Mouse (Mus musculus): Measurements from ENCODE around the gene Sppl3.

Gene Sppl3

GRCm38 (mm10) chr5:115032620-115033019, 21.7 kb downstream of the Sppl3 start:
- in situ Hi-C loops (cut with MboI; ENCODE audit: low sequenced_read_pairs) = no loop called here

DNA sequence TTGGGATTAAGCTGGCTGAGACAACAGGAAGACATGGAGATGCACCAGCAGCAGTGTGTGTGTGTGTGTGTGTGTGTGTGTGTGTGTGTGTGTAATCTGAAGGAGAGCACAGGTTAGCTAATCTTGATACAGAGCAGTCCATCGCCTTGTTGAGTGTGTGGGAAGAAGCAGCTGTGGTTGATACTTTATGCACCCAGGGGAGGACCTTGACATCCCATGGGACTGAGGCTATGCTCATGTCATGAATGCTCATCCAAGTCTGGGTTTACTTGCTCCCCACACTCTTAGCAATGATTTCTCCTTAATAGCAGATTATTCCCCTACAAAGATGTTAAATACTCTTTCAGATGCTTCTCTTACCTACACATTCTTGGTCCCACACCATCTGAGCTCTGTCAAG, 24.3 kb downstream of the Sppl3 start:
- in situ Hi-C loops (cut with MboI; ENCODE audit: low sequenced_read_pairs) = no loop called here

DNA sequence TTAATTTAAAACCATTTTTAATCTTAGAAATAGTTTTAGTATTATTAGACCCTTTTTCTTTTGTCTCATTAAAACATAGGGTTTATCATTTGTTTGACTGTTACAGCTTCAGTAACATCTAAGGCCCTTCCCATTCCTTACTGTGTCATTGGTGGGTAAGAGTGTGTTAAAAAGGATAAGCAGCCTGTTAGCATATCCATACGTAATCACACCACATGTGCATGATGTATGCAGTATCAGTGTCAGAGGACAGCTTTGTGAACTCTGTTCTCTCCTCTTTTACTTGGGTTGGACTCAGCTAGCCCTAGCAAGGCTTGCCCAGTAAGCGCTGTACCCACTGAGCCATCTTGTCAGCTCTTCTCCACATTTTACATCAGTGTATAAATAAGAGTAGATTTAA, 26.2 kb downstream of the Sppl3 start:
- in situ Hi-C loops (cut with MboI; ENCODE audit: low sequenced_read_pairs) = no loop called here

GRCm38 (mm10) chr5:115040756-115041155, 29.8 kb downstream of the Sppl3 start:
- in situ Hi-C loops (cut with MboI; ENCODE audit: low sequenced_read_pairs) = no loop called here

DNA sequence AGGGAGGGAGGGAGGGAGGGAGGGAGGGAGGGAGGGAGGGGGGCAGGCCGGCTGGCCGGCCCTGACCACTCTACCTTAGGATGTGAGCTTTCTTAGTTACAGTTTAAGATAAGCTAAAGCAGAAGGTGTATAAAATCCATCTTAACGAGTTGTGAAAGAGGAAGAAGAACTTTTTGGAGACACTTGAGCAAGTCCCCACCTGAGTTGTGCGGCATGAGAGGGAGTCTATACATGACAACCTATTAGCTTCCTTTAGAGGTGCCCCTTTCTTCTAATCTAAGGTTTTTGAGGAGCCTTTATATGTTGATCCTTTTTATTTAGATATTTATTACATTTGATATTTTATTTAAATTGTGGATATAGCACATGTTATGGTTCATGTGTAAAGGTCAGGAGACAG, 32.7 kb downstream of the Sppl3 start:
- in situ Hi-C loops (cut with MboI; ENCODE audit: low sequenced_read_pairs) = no loop called here

GRCm38 (mm10) chr5:115045146-115045677, 34.3 kb downstream of the Sppl3 start:
- in situ Hi-C loops (cut with MboI; ENCODE audit: low sequenced_read_pairs) = no loop called here

DNA sequence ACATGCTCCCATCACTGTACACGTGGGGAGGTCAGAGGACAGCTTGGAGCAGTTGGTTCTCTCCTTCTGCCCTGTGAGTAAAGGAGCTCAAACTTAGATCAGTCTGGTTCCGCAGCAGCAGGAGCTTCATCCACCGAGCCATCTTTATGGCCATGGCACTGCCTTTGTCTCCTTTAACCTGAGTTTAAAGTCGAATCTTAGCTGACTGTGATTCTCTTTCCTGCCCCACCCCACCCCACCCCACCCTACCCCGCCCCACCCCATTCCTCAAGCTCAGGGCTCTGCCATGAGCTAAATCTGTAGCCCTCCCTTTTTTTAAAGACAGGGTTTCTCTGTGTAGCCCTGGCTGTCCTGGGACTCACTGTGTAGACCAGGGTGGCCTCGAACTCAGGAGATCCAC, 38.8 kb downstream of the Sppl3 start:
- in situ Hi-C loops (cut with MboI; ENCODE audit: low sequenced_read_pairs) = no loop called here

- in situ Hi-C loops (cut with MboI; ENCODE audit: low sequenced_read_pairs) = no loop called here
These were observed 39.8 kb downstream of the Sppl3 start for GRCm38 (mm10) chr5:115050776-115051175.

DNA sequence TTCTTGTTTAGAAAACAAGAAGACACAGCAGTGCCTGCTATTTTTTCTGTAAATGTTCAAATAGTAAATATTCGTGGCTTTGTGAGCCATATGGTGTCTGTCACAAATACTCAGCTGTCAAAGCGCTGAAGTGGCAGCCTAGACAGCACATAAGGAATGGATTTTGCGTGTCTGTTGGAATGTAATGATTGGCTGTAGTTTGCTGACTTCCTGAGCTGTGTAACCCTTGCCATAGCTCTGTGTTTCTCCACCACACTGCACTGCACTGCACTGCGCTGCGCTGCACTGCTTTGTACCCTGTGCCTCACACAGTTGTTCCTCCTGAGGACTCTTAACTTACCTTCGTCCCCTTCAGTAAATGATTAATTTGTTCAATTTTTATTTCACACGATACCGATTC, 41.6 kb downstream of the Sppl3 start:
- in situ Hi-C loops (cut with MboI; ENCODE audit: low sequenced_read_pairs) = no loop called here

DNA sequence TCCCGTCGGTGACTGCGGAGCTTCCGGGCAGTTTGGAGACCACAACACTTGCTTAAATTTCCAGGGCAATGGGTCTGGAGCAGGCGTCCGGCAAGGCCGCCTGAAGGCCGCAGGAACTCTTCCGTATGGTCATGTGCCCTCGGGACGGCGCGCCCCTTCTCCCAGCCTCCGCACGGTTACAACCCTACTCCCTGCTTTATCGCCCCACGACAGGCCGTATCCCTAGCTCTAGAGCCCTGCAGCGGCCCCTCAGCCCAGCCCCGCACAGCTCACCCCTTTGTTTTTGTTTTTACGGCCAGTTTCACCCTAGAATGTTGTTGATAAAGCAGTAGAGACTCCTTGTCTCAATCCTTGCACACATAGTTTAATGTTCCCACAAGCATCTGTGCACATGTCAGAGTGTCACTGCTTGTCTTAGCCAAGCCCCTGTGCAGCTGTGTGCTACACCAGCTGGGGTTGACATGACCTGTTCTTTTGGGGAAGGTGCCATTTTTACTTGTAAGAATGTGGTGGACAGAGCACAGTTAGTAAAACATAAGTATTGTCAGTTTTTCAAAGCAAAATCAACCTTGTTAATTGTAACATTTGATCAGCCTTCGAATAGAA, 43.0 kb downstream of the Sppl3 start:
- in situ Hi-C loops (cut with MboI; ENCODE audit: low sequenced_read_pairs) = no loop called here

DNA sequence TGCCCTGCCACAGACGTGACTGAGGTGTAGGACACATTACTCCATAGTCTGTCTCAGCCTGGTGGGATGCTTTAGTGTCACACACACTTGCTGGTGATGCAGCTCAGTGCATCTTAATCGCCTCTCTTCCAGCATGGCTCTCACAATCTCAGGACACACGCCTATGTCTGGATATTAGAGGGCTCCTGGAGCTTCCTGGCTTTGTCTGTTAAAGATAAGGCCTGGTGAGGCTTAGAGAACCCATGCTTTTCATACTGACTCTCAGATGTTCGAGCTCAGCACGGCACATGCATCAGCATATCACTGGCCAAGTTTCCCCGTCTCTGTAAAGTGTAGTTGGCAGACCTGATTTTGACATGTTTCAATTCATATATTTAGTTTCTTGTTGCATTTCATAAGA, 44.5 kb downstream of the Sppl3 start:
- in situ Hi-C loops (cut with MboI; ENCODE audit: low sequenced_read_pairs) = no loop called here

DNA sequence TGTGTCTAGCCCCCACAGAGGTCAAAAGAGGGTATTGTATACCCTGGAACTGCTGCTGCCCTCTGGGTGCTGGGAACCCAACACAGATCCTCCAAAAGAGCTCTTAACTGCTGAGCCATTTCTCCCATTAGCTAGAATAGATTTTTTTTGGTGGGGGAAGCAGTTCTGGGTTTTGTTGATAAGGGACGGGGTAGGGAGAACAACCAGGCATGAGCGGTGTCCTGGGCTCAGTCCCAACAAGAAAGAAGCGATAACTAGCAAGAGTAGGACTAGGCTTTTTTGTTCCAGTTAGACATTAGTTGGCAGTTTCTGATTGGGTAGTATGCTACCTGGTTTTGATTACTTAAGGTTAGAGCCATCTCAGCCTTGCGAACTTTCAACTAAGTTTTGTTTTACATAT, 46.2 kb downstream of the Sppl3 start:
- in situ Hi-C loops (cut with MboI; ENCODE audit: low sequenced_read_pairs) = no loop called here

GRCm38 (mm10) chr5:115058584-115059297, 47.8 kb downstream of the Sppl3 start:
- in situ Hi-C loops (cut with MboI; ENCODE audit: low sequenced_read_pairs) = no loop called here

DNA sequence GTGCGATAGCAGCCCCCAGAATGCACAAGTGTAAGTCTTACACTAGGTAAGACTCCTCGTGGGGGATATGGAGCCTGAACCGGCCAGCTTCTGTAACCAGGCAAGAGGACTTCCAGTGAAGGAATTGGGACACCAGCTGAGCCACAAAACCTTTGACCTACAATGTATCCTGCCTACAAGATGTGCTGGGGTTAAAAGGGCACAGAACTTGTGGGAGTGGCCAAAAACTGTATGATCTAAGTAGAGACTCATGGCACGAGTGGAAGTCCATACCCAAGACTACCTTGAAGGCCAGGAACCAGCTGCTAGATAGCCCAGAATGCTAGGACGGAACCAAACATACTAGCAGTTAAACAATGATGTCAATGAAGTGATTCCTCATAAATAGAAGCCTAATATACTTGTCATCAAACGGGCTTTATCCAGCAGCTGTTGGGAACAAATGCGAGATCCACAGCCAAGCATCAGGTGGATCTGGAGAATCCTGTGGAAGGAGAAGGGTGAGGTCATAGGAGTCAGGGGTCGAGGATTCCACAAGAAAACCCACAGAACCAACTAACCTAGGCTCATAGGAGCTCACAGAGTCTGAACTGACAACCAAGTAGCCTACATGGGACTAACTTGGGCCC, 49.2 kb downstream of the Sppl3 start:
- in situ Hi-C loops (cut with MboI; ENCODE audit: low sequenced_read_pairs) = no loop called here

GRCm38 (mm10) chr5:115060977-115061376, 50.0 kb downstream of the Sppl3 start:
- in situ Hi-C loops (cut with MboI; ENCODE audit: low sequenced_read_pairs) = no loop called here

DNA sequence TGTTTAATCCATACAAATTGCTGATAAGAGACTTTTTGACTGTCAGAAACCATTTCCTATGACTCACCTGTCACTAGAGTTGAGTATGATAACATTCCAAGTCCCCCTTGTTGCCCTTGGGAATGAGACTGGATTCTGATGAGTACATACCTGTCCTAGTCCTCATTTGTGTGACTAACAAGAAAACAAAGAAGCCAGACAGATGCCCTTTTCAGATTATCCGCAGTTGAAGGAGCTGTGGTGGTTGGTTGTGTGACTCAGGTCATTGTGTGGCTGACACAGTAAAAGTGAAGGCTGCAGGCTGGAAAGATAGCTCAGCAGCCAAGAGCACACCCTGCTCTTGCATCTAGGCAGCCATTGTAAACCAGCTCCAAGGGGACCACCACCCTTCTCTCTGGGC, 51.6 kb downstream of the Sppl3 start:
- in situ Hi-C loops (cut with MboI; ENCODE audit: low sequenced_read_pairs) = no loop called here

- in situ Hi-C loops (cut with MboI; ENCODE audit: low sequenced_read_pairs) = no loop called here
These were observed 52.5 kb downstream of the Sppl3 start for GRCm38 (mm10) chr5:115063391-115063790.

GRCm38 (mm10) chr5:115066245-115066644, 55.3 kb downstream of the Sppl3 start:
- in situ Hi-C loops (cut with MboI; ENCODE audit: low sequenced_read_pairs) = no loop called here

GRCm38 (mm10) chr5:115068671-115069421, 57.9 kb downstream of the Sppl3 start:
- in situ Hi-C loops (cut with MboI; ENCODE audit: low sequenced_read_pairs) = no loop called here

DNA sequence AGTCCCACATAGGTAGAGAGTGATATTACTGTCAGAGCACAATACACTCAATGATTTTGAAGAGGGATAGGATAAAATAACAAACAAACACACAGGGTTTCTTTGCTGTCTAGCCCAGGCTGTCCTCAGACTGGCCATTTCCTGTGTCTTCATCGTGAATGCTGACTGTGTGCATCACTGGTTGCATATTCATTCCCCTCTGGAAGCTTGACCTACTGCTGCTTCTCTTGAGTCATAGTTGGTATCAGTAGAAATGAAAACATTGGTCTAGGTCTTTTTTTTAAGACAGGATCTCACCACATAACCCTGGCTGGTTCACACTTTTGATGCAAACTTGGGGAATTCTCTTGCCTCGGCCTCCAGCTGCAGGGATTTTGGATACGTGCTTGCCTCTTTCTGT, 58.7 kb downstream of the Sppl3 start:
- in situ Hi-C loops (cut with MboI; ENCODE audit: low sequenced_read_pairs) = no loop called here

- in situ Hi-C loops (cut with MboI; ENCODE audit: low sequenced_read_pairs) = no loop called here
These were observed 59.5 kb downstream of the Sppl3 start for GRCm38 (mm10) chr5:115070457-115070856.
